Mouse (Mus musculus): ENCODE measurements around the gene Sycp3. TPM values are rescaled to one million over a fixed set of nuclear protein-coding genes. Genes with fewer than 3 reads are reported as not detected.

Sycp3 gene
- total and polyA plus RNA-seq, 2 experiments from 2014 or later, result 0.57 to 1.0 TPM

DNA sequence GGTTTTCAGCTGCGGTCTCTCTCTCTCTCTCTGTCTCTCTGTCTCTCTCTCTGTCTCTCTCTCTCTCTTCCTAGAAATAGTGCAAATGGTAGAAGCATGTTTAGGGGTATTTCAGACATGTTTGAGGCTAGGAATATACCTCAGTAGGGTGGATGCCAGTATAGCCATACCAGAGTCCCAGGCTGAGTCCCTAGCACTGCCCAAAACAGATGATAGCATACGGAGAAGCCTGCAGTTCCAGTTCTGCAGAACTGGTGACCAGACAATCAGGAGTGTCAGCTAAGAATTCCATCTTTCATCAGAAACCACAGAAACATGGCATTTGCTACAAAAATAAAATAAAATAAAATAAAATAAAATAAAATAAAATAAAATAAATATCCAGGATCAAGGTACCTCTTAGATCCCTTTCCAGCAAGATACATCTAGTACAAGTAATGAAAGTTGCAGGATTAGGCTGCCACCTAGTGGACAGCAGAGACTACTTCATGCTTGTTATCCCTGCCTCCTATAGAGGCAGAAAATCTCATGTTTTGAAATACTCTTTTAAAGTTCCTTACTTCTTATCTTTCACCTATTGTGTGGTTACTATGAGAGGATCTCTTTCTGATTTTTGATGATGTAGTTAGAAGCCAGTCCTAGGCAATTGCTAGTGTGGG lies 33.1 kb upstream of the Sycp3 start:
- no peak overlapping the region for H3K4me2 ChIP-seq (ENCODE audit: low read depth)
- no peak overlapping the region for H3K9ac ChIP-seq
- no peaks in the 10 kb centered on the region for H3K9me3 ChIP-seq (ENCODE audit: low read length)
- H3K36me3 ChIP-seq (ENCODE audit: insufficient read depth), result peaks cover 49% of the 10 kb centered on the region
- no peaks in the 10 kb centered on the region for H3K27me3 ChIP-seq (ENCODE audit: insufficient read depth, low read length)
- 99% methylated on average over 2 of the region's 2 CpGs for WGBS
- H3K4me3 ChIP-seq (ENCODE audit: low read depth, low read length), result no peak overlapping the region
- peak; percentile 87 for TF ChIP-seq CTCF (IDR thresholded peaks at IDR 0.05; ENCODE audit: low read depth)
- DNase-seq, result peak; percentile 86
- H3K27ac ChIP-seq (ENCODE audit: low read depth, low read length), result no peak overlapping the region
- no peaks in the 10 kb centered on the region for H3K4me1 ChIP-seq (ENCODE audit: insufficient read depth)
- ATAC-seq, result peak; percentile 94

GRCm38 (mm10) chr10:88426896-88427295 lies 32.5 kb upstream of the Sycp3 start:
- Histone ChIP-seq H3K9me3 (ENCODE audit: low read length) (no peaks in the 10 kb centered on the region), H3K27me3 (ENCODE audit: insufficient read depth, low read length) (no peaks in the 10 kb centered on the region), H3K9ac (no peak overlapping the region), H3K36me3 (ENCODE audit: insufficient read depth) (peaks cover 46% of the 10 kb centered on the region), H3K4me1 (ENCODE audit: insufficient read depth) (no peaks in the 10 kb centered on the region), H3K27ac (ENCODE audit: low read depth, low read length) (no peak overlapping the region), H3K4me3 (ENCODE audit: low read depth, low read length) (no peak overlapping the region), H3K4me2 (ENCODE audit: low read depth) (no peak overlapping the region)
- 67% methylated on average over 5 of the region's 5 CpGs for WGBS
- ATAC-seq, result no peak
- no peak for TF ChIP-seq CTCF (IDR thresholded peaks at IDR 0.05; ENCODE audit: low read depth)
- DNase-seq, result no peak

GRCm38 (mm10) chr10:88427998-88428397 lies 31.4 kb upstream of the Sycp3 start:
- peaks cover 48% of the 10 kb centered on the region for H3K36me3 ChIP-seq (ENCODE audit: insufficient read depth)
- no peak overlapping the region for H3K27ac ChIP-seq (ENCODE audit: low read depth, low read length)
- H3K4me3 ChIP-seq (ENCODE audit: low read depth, low read length), result no peak overlapping the region
- H3K4me2 ChIP-seq (ENCODE audit: low read depth), result no peak overlapping the region
- ATAC-seq, result no peak
- no peaks in the 10 kb centered on the region for H3K27me3 ChIP-seq (ENCODE audit: insufficient read depth, low read length)
- WGBS, result 93% methylated on average over 6 of the region's 6 CpGs
- no peak for TF ChIP-seq CTCF (IDR thresholded peaks at IDR 0.05; ENCODE audit: low read depth)
- H3K4me1 ChIP-seq (ENCODE audit: insufficient read depth), result no peaks in the 10 kb centered on the region
- no peaks in the 10 kb centered on the region for H3K9me3 ChIP-seq (ENCODE audit: low read length)
- no peak for DNase-seq
- H3K9ac ChIP-seq, result no peak overlapping the region

DNA sequence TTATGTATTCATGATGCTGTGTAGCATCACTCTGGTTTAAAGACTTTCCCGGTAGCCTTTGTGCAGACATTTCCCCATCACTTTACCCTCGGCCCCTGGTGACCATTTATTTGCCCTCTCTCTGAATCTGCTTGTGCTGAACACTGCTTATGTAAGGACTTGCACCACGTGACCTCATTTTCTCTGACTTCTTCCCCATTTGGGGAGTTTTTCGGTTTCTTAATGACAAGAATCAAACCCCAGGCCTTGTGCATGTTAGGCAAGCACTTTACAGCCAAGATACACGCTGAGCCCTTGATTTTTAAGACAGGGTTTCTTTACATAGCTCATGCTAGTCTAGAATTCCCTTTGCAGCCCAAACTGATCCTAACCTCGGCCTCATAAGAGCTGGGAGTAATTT lies 18.1 kb upstream of the Sycp3 start:
- no peak overlapping the region for H3K4me3 ChIP-seq (ENCODE audit: low read depth, low read length)
- WGBS, result 89% methylated on average over 6 of the region's 6 CpGs
- peaks cover 55% of the 10 kb centered on the region for H3K36me3 ChIP-seq (ENCODE audit: insufficient read depth)
- H3K27me3 ChIP-seq (ENCODE audit: insufficient read depth, low read length), result no peaks in the 10 kb centered on the region
- TF ChIP-seq CTCF (IDR thresholded peaks at IDR 0.05; ENCODE audit: low read depth), result no peak
- H3K9me3 ChIP-seq (ENCODE audit: low read length), result no peaks in the 10 kb centered on the region
- DNase-seq, result no peak
- H3K27ac ChIP-seq (ENCODE audit: low read depth, low read length), result no peak overlapping the region
- H3K4me1 ChIP-seq (ENCODE audit: insufficient read depth), result no peaks in the 10 kb centered on the region
- no peak overlapping the region for H3K9ac ChIP-seq
- no peak overlapping the region for H3K4me2 ChIP-seq (ENCODE audit: low read depth)
- ATAC-seq, result no peak

DNA sequence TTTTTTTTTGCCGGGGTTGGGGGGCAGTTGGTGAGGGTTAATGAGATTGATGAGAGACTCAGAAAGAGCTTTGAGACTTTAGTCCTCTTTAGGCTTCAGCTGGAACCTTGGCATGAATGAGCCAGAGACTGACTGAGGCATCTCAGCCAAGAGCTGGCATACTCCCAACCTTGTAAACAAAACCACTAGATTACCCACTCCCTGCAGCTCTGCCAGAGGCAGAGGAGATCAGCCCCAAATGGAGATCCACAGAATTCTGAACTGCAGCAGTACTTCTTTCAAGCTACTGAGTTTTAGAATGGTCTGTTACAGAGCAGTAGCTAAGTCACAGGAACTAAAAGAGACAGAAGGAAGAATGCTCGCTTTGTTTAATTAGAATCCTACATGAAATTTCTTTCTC lies 8.1 kb upstream of the Sycp3 start:
- 36% methylated on average over 2 of the region's 2 CpGs for whole genome bisulfite sequencing
- Histone ChIP-seq H3K4me1 (ENCODE audit: insufficient read depth) (no peaks in the 10 kb centered on the region), H3K9me3 (ENCODE audit: low read length) (no peaks in the 10 kb centered on the region), H3K4me3 (ENCODE audit: low read depth, low read length) (no peak overlapping the region), H3K27ac (ENCODE audit: low read depth, low read length) (no peak overlapping the region), H3K9ac (no peak overlapping the region), H3K4me2 (ENCODE audit: low read depth) (no peak overlapping the region), H3K36me3 (ENCODE audit: insufficient read depth) (peaks cover 8% of the 10 kb centered on the region; the same call in 1 of the 2 replicates), H3K27me3 (ENCODE audit: insufficient read depth, low read length) (no peaks in the 10 kb centered on the region)
- ATAC-seq (peak; percentile 75), DNase-seq (peak; percentile 74)
- no peak for TF ChIP-seq CTCF (IDR thresholded peaks at IDR 0.05; ENCODE audit: low read depth)

DNA sequence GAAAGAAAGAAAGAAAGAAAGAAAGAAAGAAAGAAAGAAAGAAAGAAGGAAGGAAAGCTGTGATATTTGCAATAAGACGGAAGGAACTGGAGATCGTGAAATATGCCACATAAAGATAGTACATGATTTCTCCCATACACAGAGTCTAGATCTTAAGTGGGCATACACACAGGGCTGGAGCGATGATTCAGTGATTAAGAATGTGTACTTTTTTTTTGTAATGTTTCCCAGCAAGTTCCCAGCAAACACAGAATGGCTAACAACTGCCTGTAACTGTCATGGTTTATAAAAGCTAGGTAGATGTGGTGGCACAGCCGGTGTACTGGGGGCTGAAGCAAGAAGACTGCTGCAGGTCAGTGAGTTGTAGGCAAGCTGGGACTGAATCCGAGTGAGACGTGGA lies 7.4 kb upstream of the Sycp3 start:
- H3K27ac ChIP-seq (ENCODE audit: low read depth, low read length), result no peak overlapping the region
- no peak overlapping the region for H3K9ac ChIP-seq
- no peak overlapping the region for H3K4me2 ChIP-seq (ENCODE audit: low read depth)
- WGBS, result 65% methylated on average over 6 of the region's 6 CpGs
- no peaks in the 10 kb centered on the region for H3K4me1 ChIP-seq (ENCODE audit: insufficient read depth)
- no peak for TF ChIP-seq CTCF (IDR thresholded peaks at IDR 0.05; ENCODE audit: low read depth)
- no peaks in the 10 kb centered on the region; the same call in 1 of the 2 replicates for H3K36me3 ChIP-seq (ENCODE audit: insufficient read depth)
- H3K27me3 ChIP-seq (ENCODE audit: insufficient read depth, low read length), result no peaks in the 10 kb centered on the region
- H3K9me3 ChIP-seq (ENCODE audit: low read length), result no peaks in the 10 kb centered on the region
- ATAC-seq (no peak), DNase-seq (no peak)
- H3K4me3 ChIP-seq (ENCODE audit: low read depth, low read length), result no peak overlapping the region

GRCm38 (mm10) chr10:88457816-88458215 lies 1.6 kb upstream of the Sycp3 start:
- Histone ChIP-seq H3K9me3 (ENCODE audit: low read length) (no peaks in the 10 kb centered on the region), H3K36me3 (ENCODE audit: insufficient read depth) (no peaks in the 10 kb centered on the region), H3K9ac (no peak overlapping the region), H3K27ac (ENCODE audit: low read depth, low read length) (no peak overlapping the region), H3K4me1 (ENCODE audit: insufficient read depth) (no peaks in the 10 kb centered on the region), H3K4me2 (ENCODE audit: low read depth) (no peak overlapping the region), H3K27me3 (ENCODE audit: insufficient read depth, low read length) (no peaks in the 10 kb centered on the region), H3K4me3 (ENCODE audit: low read depth, low read length) (no peak overlapping the region)
- no peak for TF ChIP-seq CTCF (IDR thresholded peaks at IDR 0.05; ENCODE audit: low read depth)
- ATAC-seq (no peak), DNase-seq (no peak)
- 54% methylated on average over 6 of the region's 6 CpGs for WGBS
